Mouse (Mus musculus): Measurements from ENCODE around the gene Crygn. TPM values are rescaled to one million over a fixed set of nuclear protein-coding genes. Genes with fewer than 3 reads are reported as not detected.

The Crygn gene
- total RNA-seq, 2 experiments from 2014 or later: not detected

DNA sequence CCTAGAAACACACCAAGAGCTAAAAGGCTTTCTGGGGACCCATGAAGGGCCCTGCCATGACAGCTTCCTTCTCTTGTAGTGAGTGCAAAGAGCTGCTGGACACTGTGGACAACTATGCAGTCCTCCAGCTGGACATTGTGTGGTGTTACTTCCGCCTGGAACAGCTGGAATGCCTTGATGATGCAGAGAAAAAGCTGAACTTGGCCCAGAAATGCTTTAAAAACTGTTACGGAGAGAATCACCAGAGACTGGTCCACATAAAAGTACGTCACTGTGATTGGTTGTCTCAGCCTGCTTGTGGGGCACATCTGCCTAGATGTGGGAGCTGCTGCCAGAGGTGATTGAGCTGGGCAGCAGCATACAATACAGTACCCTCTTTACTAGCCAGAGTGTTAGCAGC lies 56.5 kb downstream of the Crygn start:
- DNase-seq: peak; percentile 28

Other genes starting within 250 kb of the Crygn start
- not detected for gene Gbx1, start 230.8 kb downstream of the Crygn start, total RNA-seq (2021)
- gene Asb10, start 217.0 kb downstream of the Crygn start, total RNA-seq (2021): 10 to 100 TPM; 19.8 to 23.1 TPM
- not detected for gene 4931409K22Rik, start 201.2 kb downstream of the Crygn start, total RNA-seq (2021)
- 10 to 100 TPM; 47.4 to 49.3 TPM for gene Abcf2, start 180.5 kb downstream of the Crygn start, total RNA-seq (2021)
- gene Chpf2, start 171.3 kb downstream of the Crygn start, total RNA-seq (2021): 10 to 100 TPM; 19.9 to 21.6 TPM
- 10 to 100 TPM; 89.7 to 96.9 TPM for gene Smarcd3, start 133.6 kb downstream of the Crygn start, total RNA-seq (2021)
- gene Nub1, start 72.5 kb downstream of the Crygn start, total RNA-seq (2021): 10 to 100 TPM; 24.5 to 24.6 TPM
- 1 to 10 TPM; 2.8 to 3.5 TPM for gene Wdr86, start 27.3 kb downstream of the Crygn start, total RNA-seq (2021)
- 100 to 1,000 TPM in 1 of 2 experiments, 10 to 100 TPM in 1; 99.3 to 100 TPM for gene Rheb, start 84.6 kb upstream of the Crygn start, total RNA-seq (2021)